Mouse (Mus musculus): ENCODE results near the gene Nfkbil1.
"Not testable (repeated sequence)": the region's sequence is repeated elsewhere in the genome, so short reads cannot be mapped to it uniquely, and the experiment has no call there.

The Nfkbil1 gene

DNA sequence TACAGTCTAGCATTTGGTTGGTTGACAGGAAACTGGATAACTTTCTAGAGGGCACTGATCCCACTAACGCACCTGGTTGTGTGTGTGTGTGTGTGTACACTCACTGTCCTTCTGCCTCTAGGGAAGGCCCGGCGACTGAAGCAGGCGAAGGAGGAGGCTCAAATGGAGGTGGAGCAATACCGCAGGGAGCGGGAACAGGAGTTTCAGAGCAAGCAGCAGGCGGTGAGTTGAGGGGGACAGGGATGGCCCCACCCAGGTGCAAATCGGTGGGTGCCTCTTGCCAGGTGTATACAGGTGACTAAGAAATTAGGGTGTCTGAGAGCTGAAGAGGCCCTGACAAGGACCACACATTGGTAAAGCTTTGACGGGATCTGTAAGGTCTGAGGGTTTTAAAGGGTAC is 1.4 kb upstream of the Nfkbil1 start:
- no peak for DNase-seq (ENCODE audit: low spot score)

DNA sequence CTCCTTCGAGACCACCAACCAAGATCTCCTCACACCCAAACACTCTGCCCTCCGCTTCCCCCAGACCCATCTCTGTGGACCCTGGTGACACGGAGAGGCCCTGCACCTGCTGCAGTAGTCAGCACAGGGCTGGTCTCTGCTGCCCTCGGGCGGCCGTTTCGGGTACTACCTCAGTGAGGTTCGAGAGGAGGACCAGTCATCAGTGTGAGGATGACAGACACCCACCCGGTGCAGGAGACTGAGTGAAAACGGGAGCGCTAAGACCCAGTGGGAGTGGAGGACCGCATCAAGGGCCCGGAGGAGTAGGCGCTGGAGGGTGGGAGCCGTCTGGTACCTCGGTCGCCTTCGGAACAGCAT is 776 bp upstream of the Nfkbil1 start:
- DNase-seq (ENCODE audit: low spot score): peak; percentile 99

DNA sequence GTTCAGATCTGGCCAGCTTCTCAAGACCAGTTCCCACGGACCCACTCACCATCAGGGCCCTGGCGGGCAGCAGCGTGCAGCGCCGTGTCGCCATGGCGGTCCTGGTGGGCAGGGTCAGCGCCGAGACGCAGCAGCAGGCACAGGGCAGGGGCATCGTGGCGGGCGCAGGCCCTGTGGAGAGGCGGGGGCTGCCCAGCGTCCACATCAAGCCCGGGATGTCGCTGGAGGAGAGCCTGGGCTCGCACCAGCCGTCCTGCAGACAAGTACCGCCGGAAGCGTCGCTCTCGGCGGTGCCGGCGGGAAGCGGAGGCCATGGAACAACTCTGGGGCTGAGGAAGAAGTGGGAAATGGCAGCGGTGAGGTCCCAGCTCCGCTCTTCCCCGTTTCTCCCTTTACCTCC is 689 bp downstream of the Nfkbil1 start:
- DNase-seq (ENCODE audit: low spot score): no peak

DNA sequence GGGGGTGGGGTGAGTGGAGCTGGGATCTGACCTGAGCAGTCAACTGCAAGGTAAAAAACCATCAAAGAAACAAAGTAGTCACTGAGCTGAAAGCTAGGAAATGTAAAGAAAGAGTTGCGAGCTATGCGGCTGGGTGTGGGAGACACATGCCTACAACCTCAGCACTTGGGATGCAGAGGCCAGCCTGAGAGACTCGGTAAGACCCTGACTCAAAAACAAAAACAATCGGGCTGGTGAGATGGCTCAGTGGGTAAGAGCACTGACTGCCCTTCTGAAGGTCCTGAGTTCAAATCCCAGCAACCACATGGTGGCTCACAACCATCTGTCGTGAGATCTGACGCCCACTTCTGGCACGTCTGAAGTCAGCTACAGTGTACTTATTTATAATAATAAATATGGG is 1.5 kb downstream of the Nfkbil1 start:
- DNase-seq (ENCODE audit: low spot score): not testable (repeated sequence)

DNA sequence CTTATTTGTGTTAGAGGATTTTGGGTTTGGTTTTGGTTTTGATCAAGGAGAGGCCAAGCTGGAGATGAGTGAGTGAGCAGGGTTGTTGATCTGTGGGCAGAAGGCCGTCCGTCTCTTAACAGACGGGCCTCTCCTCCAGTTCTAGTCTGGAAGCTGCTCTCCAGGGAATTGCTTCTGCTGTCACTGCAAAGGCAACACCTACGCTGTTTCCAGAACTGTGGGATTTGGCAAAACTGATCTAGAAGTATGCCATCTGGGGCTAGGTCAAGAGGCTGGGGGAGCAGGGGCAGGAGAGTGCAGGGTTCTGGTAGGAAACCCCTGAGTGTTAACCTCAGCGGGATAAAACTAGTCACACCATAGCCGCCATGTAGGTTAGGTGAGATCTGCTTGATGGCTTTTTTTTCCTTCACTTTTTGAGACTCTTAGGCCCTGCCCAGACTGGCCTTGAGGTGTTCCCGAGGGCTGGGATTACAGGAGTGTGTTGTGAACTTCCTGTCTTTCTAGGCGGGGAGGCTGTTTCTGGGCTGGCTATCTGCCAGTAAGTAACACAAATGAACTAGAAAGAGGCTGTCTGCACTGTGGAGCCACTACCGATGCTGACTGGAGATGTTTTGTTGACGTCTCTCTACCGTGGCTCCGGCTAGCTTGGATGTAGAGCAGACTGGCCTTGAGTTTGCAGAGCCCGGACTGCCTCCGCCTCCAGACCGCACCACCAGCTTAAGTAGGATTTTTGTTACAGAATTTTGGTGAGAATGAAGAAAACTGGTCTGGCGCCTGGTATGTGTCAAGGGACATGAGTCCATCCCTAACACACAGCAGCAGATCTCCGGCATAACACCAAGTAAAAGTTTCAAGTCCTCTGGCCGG is 2.2 kb downstream of the Nfkbil1 start, which contains the start of gene Atp6v1g2:
TSS of gene Atp6v1g2 (plus strand) at position 547 of the 867 bp plus-strand sequence.
- DNase-seq (ENCODE audit: low spot score): no peak

DNA sequence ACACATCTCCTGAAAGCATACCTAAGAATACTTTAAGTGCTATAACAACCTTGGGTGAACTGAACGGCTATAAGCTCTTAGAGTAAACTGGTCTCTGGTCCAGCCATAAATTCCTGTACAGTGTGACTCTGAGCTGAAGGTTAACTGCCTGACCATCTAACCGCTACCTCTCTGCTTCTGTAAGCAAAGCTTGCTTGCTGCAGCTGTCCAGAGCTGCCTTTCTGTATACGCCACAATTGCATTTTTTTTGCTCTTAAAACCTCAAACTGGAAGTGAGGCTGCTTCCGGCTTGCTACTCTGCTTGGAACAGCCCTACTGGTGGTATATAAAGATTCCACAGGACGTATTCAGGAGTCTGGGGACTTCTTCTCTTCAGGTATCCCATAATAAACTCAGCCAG is 2.9 kb downstream of the Nfkbil1 start:
- DNase-seq (ENCODE audit: low spot score): no peak

DNA sequence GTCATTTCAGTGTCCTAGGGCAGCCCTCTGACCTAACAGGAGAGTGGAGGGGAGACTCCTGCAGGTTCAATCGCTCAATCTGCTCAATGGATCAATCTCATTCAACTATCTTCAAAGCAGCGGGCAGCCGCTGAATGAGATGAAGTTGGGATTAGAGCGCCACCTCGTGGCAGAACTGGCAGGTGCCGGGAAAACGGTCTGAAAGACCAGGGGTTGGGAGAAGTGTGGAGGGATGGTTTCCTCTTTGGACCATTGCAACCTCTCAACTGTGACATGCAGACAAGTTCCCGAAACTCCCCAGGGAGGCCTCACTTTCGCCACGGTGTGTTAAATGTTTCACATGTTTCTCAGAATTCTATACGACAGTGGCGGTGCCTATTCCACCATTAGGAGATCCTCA is 3.5 kb downstream of the Nfkbil1 start:
- peak; percentile 86 for DNase-seq (ENCODE audit: low spot score)

DNA sequence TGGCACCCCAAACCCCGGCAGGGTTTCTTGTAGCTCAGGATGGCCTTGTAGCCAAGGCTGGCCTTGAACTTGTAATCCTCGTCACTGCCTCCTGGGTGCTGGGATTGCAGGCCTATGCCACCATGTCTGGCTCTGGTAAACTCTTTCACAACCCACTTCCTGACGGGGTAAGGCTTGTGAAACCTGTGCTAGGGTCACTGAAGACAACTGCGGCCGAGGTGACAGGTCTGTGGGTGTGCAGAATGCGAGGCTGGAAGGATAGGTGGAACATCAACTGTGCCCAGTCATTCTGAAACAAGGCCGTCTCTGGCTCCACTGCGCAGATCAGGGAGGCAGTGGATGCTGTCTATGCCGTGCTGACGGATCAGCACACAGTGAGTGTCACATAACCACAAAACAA is 4.6 kb downstream of the Nfkbil1 start:
- no peak for DNase-seq (ENCODE audit: low spot score)

DNA sequence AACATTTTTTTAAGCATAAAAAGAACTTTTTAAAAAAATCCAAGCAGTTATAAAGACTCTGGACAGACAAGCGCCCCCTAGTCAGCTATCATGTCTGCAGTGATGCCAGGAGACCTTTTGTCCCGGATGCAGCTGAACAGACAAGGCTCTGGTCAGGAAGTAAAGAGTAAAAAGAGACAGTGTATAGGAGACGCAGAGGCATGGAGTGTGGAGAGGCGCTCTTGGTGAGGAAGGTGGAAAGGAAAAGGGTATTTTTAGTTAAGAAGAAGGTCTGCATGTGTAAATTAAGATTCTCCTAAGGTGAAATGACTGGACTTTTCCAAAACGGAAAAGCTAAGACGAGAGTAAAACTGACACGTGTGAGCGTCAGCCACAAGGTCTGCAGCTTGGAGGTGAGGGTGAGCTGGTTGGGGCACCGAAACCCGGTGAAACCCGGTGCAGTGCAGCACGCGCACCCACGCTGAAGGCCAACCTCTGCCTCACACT is 9.0 kb downstream of the Nfkbil1 start:
- no peak for DNase-seq (ENCODE audit: low spot score)

DNA sequence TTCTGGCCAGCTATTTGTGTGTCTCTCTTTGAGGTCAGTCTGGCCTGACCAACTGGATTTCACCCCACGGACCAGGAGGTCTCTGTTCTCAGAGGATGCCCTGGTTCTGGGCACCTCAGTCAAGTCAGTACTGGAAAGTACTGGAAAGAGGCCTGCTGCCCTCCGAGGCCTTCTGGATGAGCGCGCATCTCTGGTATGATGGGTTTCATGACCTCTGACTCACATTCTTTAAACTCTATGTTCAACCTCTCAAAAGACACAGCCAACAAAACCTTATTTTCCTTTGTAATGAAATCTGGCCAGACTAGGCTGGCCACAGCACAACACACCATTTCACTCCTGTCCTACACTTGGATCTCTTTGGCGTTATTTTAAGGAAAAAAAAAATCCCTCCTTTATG is 10.1 kb downstream of the Nfkbil1 start:
- no peak for DNase-seq (ENCODE audit: low spot score)

DNA sequence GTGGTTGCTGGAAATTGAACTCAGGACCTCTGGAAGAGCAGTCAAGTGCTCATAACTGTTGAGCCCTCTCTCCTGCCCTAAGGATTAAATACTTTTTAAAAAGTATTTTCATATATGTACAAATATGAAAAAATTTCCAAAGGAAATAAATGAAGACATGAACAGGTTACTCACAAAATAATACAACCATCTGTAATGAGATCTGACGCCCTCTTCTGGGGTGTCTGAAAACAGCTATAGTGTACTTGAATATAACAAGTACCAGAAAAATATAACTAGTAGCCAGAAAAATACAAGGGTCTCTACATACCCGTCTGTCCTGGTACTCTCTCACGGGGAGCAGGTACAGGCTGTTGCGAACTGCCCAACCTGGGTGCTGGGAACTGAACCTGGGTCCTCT is 11.0 kb downstream of the Nfkbil1 start:
- DNase-seq (ENCODE audit: low spot score): no peak

DNA sequence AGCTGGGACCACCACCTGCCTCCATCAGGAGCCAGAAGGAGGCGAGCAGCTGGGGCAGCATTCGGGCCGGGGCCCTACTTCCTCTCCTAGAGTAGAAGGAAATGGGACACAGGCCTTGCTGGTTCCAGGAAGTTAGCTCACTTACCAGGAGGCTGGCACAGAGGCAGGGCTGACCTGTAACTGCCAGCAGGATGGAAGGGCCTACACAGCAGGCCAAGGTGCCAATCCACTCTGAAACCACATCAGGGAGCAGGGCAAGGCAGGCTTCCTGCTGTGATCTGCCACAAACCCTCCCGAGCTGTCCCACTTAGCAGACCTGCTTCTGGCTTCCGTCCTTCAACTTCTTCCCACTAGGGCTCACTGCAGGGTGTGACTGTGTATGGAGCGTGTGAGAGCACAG is 13.3 kb downstream of the Nfkbil1 start:
- no peak for DNase-seq (ENCODE audit: low spot score)

DNA sequence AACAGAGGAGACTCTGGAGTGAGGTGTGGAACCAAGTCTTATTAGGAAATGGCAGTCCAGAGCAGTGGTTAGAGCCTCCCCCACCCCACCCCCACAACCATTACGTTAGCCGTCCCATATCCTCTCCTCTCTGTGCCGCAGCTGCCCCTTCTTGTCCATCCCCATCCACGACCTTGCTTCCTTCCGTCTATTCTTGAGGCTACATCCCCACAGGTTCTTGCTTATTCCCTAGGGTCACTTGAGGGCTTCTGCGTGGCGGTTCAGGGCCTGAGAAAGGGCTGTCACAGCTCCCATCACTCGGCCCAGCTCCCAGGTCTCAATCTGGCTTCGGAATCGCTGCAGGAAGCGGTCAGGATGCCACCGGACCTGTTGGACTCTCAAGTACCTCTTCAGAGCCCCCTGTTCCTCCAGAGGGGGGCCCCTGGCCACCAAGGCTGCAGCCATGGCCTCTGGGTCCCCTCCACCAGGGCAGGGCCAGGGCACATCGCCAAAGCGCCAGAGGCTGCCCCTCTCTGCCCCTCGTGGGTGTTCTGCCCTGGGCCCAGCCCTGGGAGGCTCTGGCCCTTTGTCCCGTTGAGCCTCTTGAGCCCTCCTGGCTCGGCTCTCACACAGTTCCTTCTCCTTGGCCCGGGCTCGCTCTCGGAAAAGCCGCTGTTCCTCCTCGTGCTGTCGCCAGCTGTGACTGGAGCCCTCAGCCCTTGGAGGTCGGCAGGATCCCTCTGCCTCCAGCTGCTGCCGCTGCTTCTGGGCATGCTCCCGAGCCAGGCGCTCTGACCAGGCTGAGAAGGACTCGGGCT is 15.2 kb downstream of the Nfkbil1 start, which contains the start of gene Gm16181:
TSS of gene Gm16181 (plus strand) at position 679 of the 797 bp plus-strand sequence.
- DNase-seq (ENCODE audit: low spot score): no peak

DNA sequence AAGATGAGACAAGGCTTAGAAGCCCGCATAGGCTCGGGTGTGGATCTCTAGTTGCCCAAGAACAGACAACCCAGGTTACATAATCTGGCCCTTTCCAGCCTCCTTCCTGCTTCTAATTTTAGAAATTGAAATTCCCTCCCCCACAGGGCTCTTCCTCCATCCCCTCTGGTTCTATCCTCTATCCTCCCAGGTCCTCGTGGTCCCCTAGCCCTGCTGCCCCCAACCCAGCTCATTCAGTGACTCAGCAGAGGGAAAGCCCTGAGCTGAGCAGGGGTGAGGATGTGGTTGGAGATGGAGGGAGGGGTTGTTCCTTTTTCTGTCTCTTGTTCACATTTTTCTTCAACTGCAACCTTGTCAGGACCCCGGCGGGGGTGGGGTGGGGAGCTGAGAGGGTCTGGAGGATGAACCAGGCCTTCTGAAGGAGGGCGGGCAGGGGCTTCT is 16.0 kb downstream of the Nfkbil1 start:
- DNase-seq (ENCODE audit: low spot score): no peak

DNA sequence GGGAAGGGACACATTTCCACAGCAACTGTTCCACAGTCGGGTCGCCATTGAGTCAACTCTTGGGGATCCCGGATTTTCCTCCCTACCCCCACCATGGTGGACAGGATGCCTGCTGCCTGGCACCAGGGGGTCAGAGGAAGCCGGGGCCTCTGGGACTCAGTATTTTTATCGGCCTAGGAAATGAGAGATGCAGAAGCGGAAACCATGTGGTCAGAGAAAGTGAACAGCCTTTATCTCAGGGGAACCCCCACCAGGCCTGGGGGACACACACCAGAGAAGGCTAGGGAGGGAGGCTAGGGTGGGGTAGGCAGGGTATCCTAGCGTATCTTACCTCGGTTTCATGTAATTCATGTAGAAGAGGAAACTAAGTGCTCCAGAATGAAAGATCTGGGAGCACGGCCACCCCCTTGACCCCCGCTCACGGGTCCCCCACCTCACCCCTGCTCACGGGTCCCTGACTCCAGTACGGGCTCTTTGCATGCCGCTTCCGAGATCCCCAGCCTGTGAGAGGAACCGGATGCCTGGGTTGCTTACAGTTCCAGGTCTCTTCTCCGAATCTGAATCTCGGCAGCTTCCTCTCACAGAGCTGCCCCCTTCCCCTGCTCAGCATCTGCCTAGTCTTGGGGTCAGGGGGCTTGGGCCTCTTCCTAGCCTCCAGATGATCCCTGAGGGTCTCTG is 16.9 kb downstream of the Nfkbil1 start:
- no peak for DNase-seq (ENCODE audit: low spot score)

DNA sequence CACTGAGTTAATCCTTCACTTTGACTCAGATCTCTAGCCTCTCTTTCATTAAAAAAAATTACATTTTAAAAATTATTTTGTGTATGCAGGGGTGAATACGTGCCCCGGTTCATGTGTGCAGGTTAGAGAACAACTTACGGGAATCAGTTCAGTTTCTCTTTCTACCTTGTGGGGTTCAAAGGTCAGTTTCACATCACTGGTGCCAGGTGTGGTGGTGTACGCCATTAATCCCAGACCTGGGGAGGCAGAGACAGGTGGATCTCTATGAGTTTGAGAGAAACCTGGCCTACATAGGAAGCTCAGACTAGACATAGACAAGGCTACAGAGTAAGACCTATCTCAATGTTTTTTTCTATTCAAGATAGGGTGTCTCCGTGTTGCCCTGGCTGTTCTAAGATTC is 22.5 kb downstream of the Nfkbil1 start:
- DNase-seq (ENCODE audit: low spot score): no peak

DNA sequence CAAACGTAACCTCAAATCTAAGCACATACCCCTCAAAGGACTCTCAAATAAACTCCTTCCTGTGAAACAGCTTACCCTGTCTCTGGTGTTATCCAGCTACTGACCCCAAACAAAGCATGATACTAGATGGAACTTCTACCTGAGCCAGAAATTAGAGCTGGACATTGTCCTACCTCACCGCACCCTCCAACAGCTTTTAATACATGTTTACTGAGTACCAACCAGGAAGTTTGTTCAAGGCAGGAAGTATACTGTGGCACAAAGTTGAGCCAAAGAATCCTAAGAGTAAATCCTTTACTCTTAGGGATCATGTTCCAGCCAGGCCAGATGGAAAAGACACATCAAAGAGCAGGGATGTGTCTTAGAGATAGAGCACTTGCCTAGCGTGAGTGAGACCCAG is 25.0 kb downstream of the Nfkbil1 start:
- DNase-seq (ENCODE audit: low spot score): no peak

DNA sequence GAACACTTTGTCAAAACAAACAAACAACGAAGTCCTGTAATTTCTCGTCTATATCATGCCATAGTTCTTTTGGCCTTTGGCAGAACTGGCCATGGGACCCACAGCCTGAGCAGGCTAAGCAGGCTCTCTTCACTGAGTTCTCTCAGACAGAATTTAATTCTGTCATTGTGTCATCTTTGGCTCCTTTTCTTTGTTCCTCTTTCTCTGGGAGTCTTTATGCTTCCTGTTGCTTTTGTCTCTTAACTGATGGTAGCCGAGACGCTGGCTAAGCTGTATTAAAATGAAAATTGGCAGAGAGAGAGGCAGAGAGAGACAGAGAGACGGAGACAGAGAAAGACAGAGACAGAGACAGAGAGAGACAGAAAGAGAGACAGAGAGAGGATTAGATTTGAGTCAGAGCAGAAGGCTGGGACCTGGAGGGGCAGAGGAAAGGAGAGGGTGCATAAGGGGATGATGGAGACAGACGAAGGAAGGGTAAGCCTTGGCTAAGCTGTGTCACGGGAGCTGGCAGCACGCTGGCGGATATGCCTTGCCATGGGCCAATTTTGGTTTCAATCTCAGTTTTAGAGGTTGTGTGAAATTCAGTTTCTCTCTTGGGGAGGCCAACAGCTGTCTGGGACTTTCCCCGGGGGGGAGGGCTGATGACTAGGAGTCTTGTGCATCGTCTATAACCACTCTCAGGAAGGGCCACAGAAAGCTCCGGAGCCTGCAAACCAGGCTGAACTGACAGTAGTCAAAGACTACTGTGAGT is 25.6 kb downstream of the Nfkbil1 start:
- DNase-seq (ENCODE audit: low spot score): no peak

DNA sequence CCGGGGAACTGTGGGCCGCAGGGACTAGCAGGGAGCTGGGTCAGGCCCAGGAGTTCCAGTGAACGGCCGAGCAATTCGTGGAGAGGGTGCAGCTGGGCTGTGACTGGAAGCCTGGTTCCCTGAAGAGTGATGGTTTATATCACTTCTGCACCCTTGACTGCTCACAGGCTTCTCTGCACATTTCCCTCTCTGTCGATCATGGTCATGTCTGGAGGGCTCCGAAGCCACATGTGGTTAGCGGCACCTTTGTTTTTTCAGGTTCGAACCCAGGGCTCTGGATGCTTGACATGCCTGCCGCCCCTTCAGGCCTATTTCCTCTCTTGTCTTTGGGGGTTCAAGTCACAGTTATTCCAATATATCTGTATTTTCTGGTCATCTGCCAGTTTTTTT is 30.2 kb downstream of the Nfkbil1 start:
- no peak for DNase-seq (ENCODE audit: low spot score)

DNA sequence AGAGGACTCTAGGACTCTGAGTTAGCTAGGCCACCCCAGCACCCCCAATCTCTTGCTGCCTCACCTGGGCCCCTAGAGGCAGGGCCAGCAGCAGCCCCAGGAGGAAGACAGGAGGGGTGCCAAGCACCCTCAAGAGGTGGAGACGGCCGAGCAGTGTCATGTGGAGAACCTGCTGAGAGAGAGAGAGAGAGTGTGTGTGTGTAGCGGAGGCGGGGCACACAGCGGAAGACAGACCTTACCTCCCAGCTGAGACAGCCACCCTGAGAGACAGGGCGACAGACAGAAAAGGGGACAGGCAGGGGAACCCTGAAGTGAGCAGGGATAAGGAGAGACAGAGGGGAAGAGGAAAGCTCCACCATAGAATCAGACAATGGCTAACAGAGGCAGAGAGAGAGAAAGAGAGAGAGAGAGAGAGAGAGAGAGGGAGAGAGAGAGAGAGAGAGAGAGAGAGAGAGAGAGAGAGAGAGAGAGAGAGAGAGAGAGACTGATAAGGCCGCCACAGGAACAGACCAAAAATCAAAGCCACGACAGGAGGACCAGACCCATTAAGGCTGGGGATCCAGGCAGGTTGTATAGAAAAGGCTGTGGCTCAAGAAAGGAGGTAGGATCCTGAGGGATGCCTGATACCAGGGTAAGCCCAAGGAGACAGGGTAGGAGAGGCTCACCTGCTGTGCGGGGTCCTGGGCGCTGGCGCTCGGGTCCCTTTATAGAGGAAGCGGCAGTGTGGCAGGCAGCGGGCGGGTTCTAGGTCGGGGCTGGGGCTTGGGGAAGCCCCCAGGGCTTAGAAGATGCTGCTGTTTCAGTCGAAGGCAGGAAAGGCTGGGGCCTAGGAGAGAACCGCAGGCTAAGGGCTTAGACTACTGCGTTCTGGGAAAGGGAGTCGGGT is 30.9 kb downstream of the Nfkbil1 start, which contains the start of gene Lta:
TSS of gene Lta (minus strand) at position 858 of the 886 bp plus-strand sequence.
- no peak for DNase-seq (ENCODE audit: low spot score)

DNA sequence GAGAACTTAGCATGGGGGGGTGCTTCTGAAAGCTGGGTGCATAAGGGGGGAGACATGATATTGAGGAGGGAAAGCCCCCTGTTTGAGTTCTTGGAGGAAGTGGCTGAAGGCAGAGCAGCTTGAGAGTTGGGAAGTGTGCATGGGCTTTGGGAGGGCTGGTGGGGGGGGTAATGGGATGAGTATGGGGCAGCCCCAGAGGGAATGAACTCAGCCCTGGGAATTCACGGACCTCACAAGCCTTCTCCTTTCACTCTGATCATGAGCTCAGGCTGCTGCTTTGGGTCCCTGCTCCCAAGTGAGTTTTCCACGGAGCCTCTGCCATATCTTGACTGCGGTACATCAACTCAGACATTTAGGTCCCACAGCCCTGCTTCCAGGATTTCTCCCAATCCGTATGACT is 33.1 kb downstream of the Nfkbil1 start:
- no peak for DNase-seq (ENCODE audit: low spot score)

Measured in ovary, postnatal 14 days (tissue).